Mouse (Mus musculus): ENCODE results near the gene Abcg4.

GRCm38 (mm10) chr9:44327064-44327711 lies 38.8 kb upstream of the Abcg4 start:
- TF ChIP-seq POLR2A (IDR thresholded peaks at IDR 0.05; ENCODE audit: low read depth, low read length) (no peak), CTCF (IDR thresholded peaks at IDR 0.05; ENCODE audit: extremely low read depth, insufficient read length, insufficient replicate concordance, low read depth, low read length) (no peak)

Data from small intestine, adult 2 months (tissue).